Mouse (Mus musculus): ENCODE results near the gene Scamp3.

The Scamp3 gene

GRCm38 (mm10) chr3:89163123-89163522 lies 14.2 kb upstream of the Scamp3 start:
- no peak for DNase-seq (ENCODE audit: low read depth, low spot score)

GRCm38 (mm10) chr3:89163643-89164245 lies 13.5 kb upstream of the Scamp3 start:
- no peak for DNase-seq (ENCODE audit: low read depth, low spot score)

GRCm38 (mm10) chr3:89164506-89165267 lies 12.6 kb upstream of the Scamp3 start, which contains the start of gene Clk2:
Gene Clk2, plus strand, starts transcription at chr3:89164795.
- DNase-seq (ENCODE audit: low read depth, low spot score), result peak; percentile 94

GRCm38 (mm10) chr3:89165268-89165870 lies 11.9 kb upstream of the Scamp3 start:
- DNase-seq (ENCODE audit: low read depth, low spot score), result no peak

- DNase-seq (ENCODE audit: low read depth, low spot score), result no peak
These were observed 10.3 kb upstream of the Scamp3 start for GRCm38 (mm10) chr3:89166945-89167344.

GRCm38 (mm10) chr3:89174844-89175243 lies 2.4 kb upstream of the Scamp3 start:
- no peak for DNase-seq (ENCODE audit: low read depth, low spot score)

GRCm38 (mm10) chr3:89175544-89175943 lies 1.7 kb upstream of the Scamp3 start:
- DNase-seq (ENCODE audit: low read depth, low spot score), result no peak

GRCm38 (mm10) chr3:89176421-89176820 lies 852 bp upstream of the Scamp3 start:
- no peak for DNase-seq (ENCODE audit: low read depth, low spot score)

- no peak for DNase-seq (ENCODE audit: low read depth, low spot score)
These were observed 773 bp downstream of the Scamp3 start for GRCm38 (mm10) chr3:89178107-89178385.

- DNase-seq (ENCODE audit: low read depth, low spot score), result no peak
These were observed 1.8 kb downstream of the Scamp3 start for GRCm38 (mm10) chr3:89179056-89179455.

- DNase-seq (ENCODE audit: low read depth, low spot score), result no peak
These were observed 4.7 kb downstream of the Scamp3 start for GRCm38 (mm10) chr3:89181749-89182500.

GRCm38 (mm10) chr3:89182531-89183057 lies 5.3 kb downstream of the Scamp3 start:
- no peak for DNase-seq (ENCODE audit: low read depth, low spot score)

- DNase-seq (ENCODE audit: low read depth, low spot score), result peak; percentile 90
These were observed 6.0 kb downstream of the Scamp3 start, which contains the start of gene Fam189b for GRCm38 (mm10) chr3:89183058-89183958. Gene Fam189b, plus strand, starts transcription at chr3:89183143.

- DNase-seq (ENCODE audit: low read depth, low spot score), result no peak
These were observed 6.7 kb downstream of the Scamp3 start for GRCm38 (mm10) chr3:89183959-89184315.

GRCm38 (mm10) chr3:89187197-89187596 lies 9.9 kb downstream of the Scamp3 start:
- no peak for DNase-seq (ENCODE audit: low read depth, low spot score)

GRCm38 (mm10) chr3:89187690-89188477 lies 10.6 kb downstream of the Scamp3 start:
- DNase-seq (ENCODE audit: low read depth, low spot score), result no peak

- DNase-seq (ENCODE audit: low read depth, low spot score), result no peak
These were observed 11.2 kb downstream of the Scamp3 start for GRCm38 (mm10) chr3:89188478-89188875.

- no peak for DNase-seq (ENCODE audit: low read depth, low spot score)
These were observed 13.2 kb downstream of the Scamp3 start for GRCm38 (mm10) chr3:89190436-89190835.

GRCm38 (mm10) chr3:89193351-89193750 lies 16.1 kb downstream of the Scamp3 start:
- no peak for DNase-seq (ENCODE audit: low read depth, low spot score)

GRCm38 (mm10) chr3:89193853-89194252 lies 16.6 kb downstream of the Scamp3 start:
- no peak for DNase-seq (ENCODE audit: low read depth, low spot score)

Measured in mesoderm, embryonic 11.5 days (tissue).